Mouse (Mus musculus): ENCODE data around the gene Fcmr. TPM values are rescaled to one million over a fixed set of nuclear protein-coding genes. Genes with fewer than 3 reads are reported as not detected.

The Fcmr gene
- total RNA-seq, 2 experiments from 2014 or later, result 0.72 to 1.3 TPM

Other genes with a start within 250 kb of the Fcmr start
- gene Zp3r, start 236.0 kb upstream of the Fcmr start, total RNA-seq (2021), result not detected
- gene C4bp, start 204.0 kb upstream of the Fcmr start, total RNA-seq (2021), result not detected
- under 1 TPM in 1 of 2 experiments, not detected in 1; 0.43 TPM for gene Gm29427, start 149.9 kb upstream of the Fcmr start, total RNA-seq (2021)
- 1 to 10 TPM; 3.8 to 5.0 TPM for gene Yod1, start 148.3 kb upstream of the Fcmr start, total RNA-seq (2021)
- 10 to 100 TPM; 63.8 to 76.3 TPM for gene Pfkfb2, start 136.4 kb upstream of the Fcmr start, total RNA-seq (2021)
- under 1 TPM; 0.72 to 0.81 TPM for gene AA986860, start 133.7 kb upstream of the Fcmr start, total RNA-seq (2021)
- under 1 TPM; 0.31 to 0.38 TPM for gene Fcamr, start 64.8 kb upstream of the Fcmr start, total RNA-seq (2021)
- gene Pigr, start 39.0 kb upstream of the Fcmr start, total RNA-seq (2021), result not detected
- not detected for gene Il24, start 21.8 kb downstream of the Fcmr start, total RNA-seq (2021)
- not detected for gene Il20, start 45.8 kb downstream of the Fcmr start, total RNA-seq (2021)
- gene Il19, start 74.4 kb downstream of the Fcmr start, total RNA-seq (2021), result not detected
- gene Il10, start 154.2 kb downstream of the Fcmr start, total RNA-seq (2021), result not detected
- gene Mapkapk2, start 232.2 kb downstream of the Fcmr start, total RNA-seq (2021), result 100 to 1,000 TPM; 292 to 300 TPM

Data from heart, postnatal 36 days (tissue).